Mouse (Mus musculus): ENCODE results near the gene Snw1.

Snw1 gene

GRCm38 (mm10) chr12:87423700-87424099 lies 48.4 kb downstream of the Snw1 start:
- no peak for DNase-seq (ENCODE audit: low read depth, low spot score)

GRCm38 (mm10) chr12:87421708-87422507 lies 50.2 kb downstream of the Snw1 start:
- no peak for DNase-seq (ENCODE audit: low read depth, low spot score)

- no peak for DNase-seq (ENCODE audit: low read depth, low spot score)
Measured at GRCm38 (mm10) chr12:87419974-87420485, 52.0 kb downstream of the Snw1 start.

GRCm38 (mm10) chr12:87418921-87419320 lies 53.2 kb downstream of the Snw1 start:
- DNase-seq (ENCODE audit: low read depth, low spot score) = peak; percentile 72

- peak; percentile 80 for DNase-seq (ENCODE audit: low read depth, low spot score)
Measured at GRCm38 (mm10) chr12:87416690-87417089, 55.4 kb downstream of the Snw1 start.

- DNase-seq (ENCODE audit: low read depth, low spot score) = no peak
Measured at GRCm38 (mm10) chr12:87415358-87415757, 56.7 kb downstream of the Snw1 start.

- DNase-seq (ENCODE audit: low read depth, low spot score) = peak; percentile 77
Measured at GRCm38 (mm10) chr12:87413179-87413790, 58.8 kb downstream of the Snw1 start.

GRCm38 (mm10) chr12:87410999-87411398 lies 61.1 kb downstream of the Snw1 start:
- DNase-seq (ENCODE audit: low read depth, low spot score) = no peak

GRCm38 (mm10) chr12:87409123-87409522 lies 63.0 kb downstream of the Snw1 start:
- no peak for DNase-seq (ENCODE audit: low read depth, low spot score)

GRCm38 (mm10) chr12:87407869-87408605 lies 64.0 kb downstream of the Snw1 start:
- peak; percentile 30 for DNase-seq (ENCODE audit: low read depth, low spot score)

- DNase-seq (ENCODE audit: low read depth, low spot score) = no peak
Measured at GRCm38 (mm10) chr12:87405721-87406120, 66.4 kb downstream of the Snw1 start.

GRCm38 (mm10) chr12:87405165-87405564 lies 66.9 kb downstream of the Snw1 start:
- no peak for DNase-seq (ENCODE audit: low read depth, low spot score)

GRCm38 (mm10) chr12:87401883-87402282 lies 70.2 kb downstream of the Snw1 start:
- no peak for DNase-seq (ENCODE audit: low read depth, low spot score)

- DNase-seq (ENCODE audit: low read depth, low spot score) = no peak
Measured at GRCm38 (mm10) chr12:87399119-87399819, 72.8 kb downstream of the Snw1 start.

All from brain, adult 2 months (tissue).